Mouse (Mus musculus) frontal cortex, postnatal 10 days (tissue): ENCODE results near the gene Kng1.
"Not testable (repeated sequence)": the region's sequence is repeated elsewhere in the genome, so short reads cannot be mapped to it uniquely, and the experiment has no call there.

ENCODE experiments used
- DNase-seq, 2 experiments: peaks; one replicate each; pipeline ENCODE4 v3.0.0; 2022; ENCODE audit warnings: low spot score in 2 of 2, mixed read lengths in 1 of 2

Kng1 gene

GRCm38 (mm10) chr16:23093321-23093953, 35.8 kb downstream of the Kng1 start:
- DNase-seq, result no peak

GRCm38 (mm10) chr16:23094136-23094535, 36.5 kb downstream of the Kng1 start:
- no peak for DNase-seq

GRCm38 (mm10) chr16:23095581-23095980, 37.9 kb downstream of the Kng1 start:
- DNase-seq, result not testable (repeated sequence)

GRCm38 (mm10) chr16:23096886-23097285, 39.2 kb downstream of the Kng1 start:
- not testable (repeated sequence) for DNase-seq

- DNase-seq, result not testable (repeated sequence)
Observed at GRCm38 (mm10) chr16:23097290-23098104, 39.8 kb downstream of the Kng1 start.

GRCm38 (mm10) chr16:23098105-23098452, 40.4 kb downstream of the Kng1 start:
- DNase-seq, result not testable (repeated sequence)

- no peak for DNase-seq
Observed at GRCm38 (mm10) chr16:23099632-23100031, 42.0 kb downstream of the Kng1 start.

- no peak for DNase-seq
Observed at GRCm38 (mm10) chr16:23100099-23100575, 42.5 kb downstream of the Kng1 start.

- DNase-seq, result no peak
Observed at GRCm38 (mm10) chr16:23100613-23101012, 42.9 kb downstream of the Kng1 start.

GRCm38 (mm10) chr16:23102340-23103037, 44.8 kb downstream of the Kng1 start:
- DNase-seq, result no peak

GRCm38 (mm10) chr16:23103038-23103745, 45.5 kb downstream of the Kng1 start:
- DNase-seq, result no peak

GRCm38 (mm10) chr16:23103841-23104240, 46.2 kb downstream of the Kng1 start:
- no peak for DNase-seq

- DNase-seq, result no peak
Observed at GRCm38 (mm10) chr16:23106121-23106520, 48.5 kb downstream of the Kng1 start.

GRCm38 (mm10) chr16:23107231-23107942, 49.7 kb downstream of the Kng1 start, which contains the start of gene Eif4a2:
Gene Eif4a2 (plus strand): TSS chr16:23107444.
- peak; percentile 88 to 90 for DNase-seq

GRCm38 (mm10) chr16:23107946-23108759, 50.5 kb downstream of the Kng1 start:
- peak; percentile 71 to 82 for DNase-seq

GRCm38 (mm10) chr16:23108943-23109342, 51.3 kb downstream of the Kng1 start:
- DNase-seq, result no peak

GRCm38 (mm10) chr16:23109350-23110280, 52.0 kb downstream of the Kng1 start:
- no peak for DNase-seq

GRCm38 (mm10) chr16:23112348-23112747, 54.7 kb downstream of the Kng1 start:
- no peak for DNase-seq

GRCm38 (mm10) chr16:23112861-23113435, 55.3 kb downstream of the Kng1 start:
- DNase-seq, result no peak
